Mouse (Mus musculus): ENCODE measurements around the gene Gm42417.

GRCm38 (mm10) chr1:36559888-36560287 is 20.7 kb upstream of the Gm42417 start:
- TF ChIP-seq EP300 (IDR thresholded peaks at IDR 0.05; ENCODE audit: low read depth) (no peak), CTCF (IDR thresholded peaks at IDR 0.05; ENCODE audit: low read depth) (no peak)

Measured in heart, postnatal 0 days (tissue).